Mouse (Mus musculus): ENCODE data around the gene Eif3k.

- TF ChIP-seq CTCF (IDR thresholded peaks at IDR 0.05; ENCODE audit: extremely low read depth, insufficient read depth, low read length) = no peak
- TF ChIP-seq POLR2A (IDR thresholded peaks at IDR 0.05; ENCODE audit: extremely low read depth, insufficient read depth, low read length) = no peak
Measured at GRCm38 (mm10) chr7:28956270-28956669, 25.4 kb downstream of the Eif3k start.

Measured in cortical plate, adult 2 months (tissue).